Mouse (Mus musculus) neural tube, embryonic 14.5 days (tissue): ENCODE measurements around the gene Negr1. TPM values are rescaled to one million over a fixed set of nuclear protein-coding genes. Genes with fewer than 3 reads are reported as not detected.

Experiments
- ATAC-seq: fragments of 200-750 bp; cut with Nextera tagmentation; 2 replicates; pipeline ENCODE4 v1.8.0; 2017; ENCODE audit warnings: low read depth, mild to moderate bottlenecking, moderate TSS enrichment, moderate library complexity
- H3K27ac ChIP-seq: fragments of 300-500 bp; sonication (generic); 2 replicates; pipeline ENCODE4 v1.5.1; 2014; ENCODE audit warnings: low read depth, mild to moderate bottlenecking, control low read depth, low read length, moderate library complexity, mixed read lengths
- H3K27me3 ChIP-seq: fragments of 300-500 bp; sonication (generic); 2 replicates; pipeline ENCODE4 v1.6.1; 2014; ENCODE audit warnings: low read length; ENCODE audit not compliant: control insufficient read depth, insufficient read depth
- H3K36me3 ChIP-seq: fragments of 300-500 bp; sonication (generic); 2 replicates; pipeline ENCODE4 v1.6.1; 2014; ENCODE audit warnings: low read length, mixed read lengths; ENCODE audit not compliant: control insufficient read depth, insufficient read depth
- H3K4me1 ChIP-seq: fragments of 300-500 bp; sonication (generic); 2 replicates; pipeline ENCODE4 v1.6.1; 2014; ENCODE audit warnings: low read length; ENCODE audit not compliant: control insufficient read depth, insufficient read depth
- H3K4me2 ChIP-seq: fragments of 300-500 bp; sonication (generic); 2 replicates; pipeline ENCODE4 v1.6.1; 2014; ENCODE audit warnings: mild to moderate bottlenecking, low read depth, low read length, control low read depth
- H3K4me3 ChIP-seq: fragments of 300-500 bp; sonication (generic); 2 replicates; pipeline ENCODE4 v1.5.1; 2014; ENCODE audit warnings: low read depth, low read length, control low read depth, mixed read lengths
- H3K9ac ChIP-seq: fragments of 300-500 bp; sonication (generic); replicated peaks from 2 replicates; pipeline ENCODE4 v1.6.1; 2014; ENCODE audit warnings: low read depth, mild to moderate bottlenecking, control low read depth, low read length, mixed read lengths
- H3K9me3 ChIP-seq: fragments of 300-500 bp; sonication (generic); 2 replicates; pipeline ENCODE4 v1.6.1; 2016; ENCODE audit warnings: low read length; ENCODE audit not compliant: control insufficient read depth
- WGBS: fragments of 180-500 bp; shearing (Covaris S2); extraction: QIAGEN DNeasy Blood & Tissue Kit; methylation state at CpG from one replicate; pipeline ENCODE4 v1.1.7; 2014; 5-methylcytosine and 5-hydroxymethylcytosine counted together
- polyA plus RNA-seq: library from polyadenylated mRNA; unstranded; fragments of >200 nt; fragmentation: Nextera tagmentation; extraction: Ambion mirVana; gene quantifications from 2 replicates; pipeline ENCODE4 v1.2.1, GENCODE M21; 2014

The Negr1 gene
- polyA plus RNA-seq, 1 experiment from 2014 or later: 47.7 TPM

- 33% methylated on average over 1 of the region's 1 CpGs for WGBS
- Histone ChIP-seq H3K27ac (no peak overlapping the region), H3K9me3 (no peaks in the 10 kb centered on the region), H3K9ac (no peak overlapping the region), H3K36me3 (no peaks in the 10 kb centered on the region), H3K4me3 (no peak overlapping the region), H3K4me2 (no peak overlapping the region), H3K4me1 (no peaks in the 10 kb centered on the region), H3K27me3 (no peaks in the 10 kb centered on the region)
- ATAC-seq: no peak
These were observed 729.7 kb downstream of the Negr1 start for GRCm38 (mm10) chr3:157291286-157291685.

- H3K9ac ChIP-seq: no peak overlapping the region
- 47% methylated on average over 4 of the region's 4 CpGs for WGBS
These were observed 735.6 kb downstream of the Negr1 start for GRCm38 (mm10) chr3:157297216-157297615.

GRCm38 (mm10) chr3:157303430-157304116, 742.0 kb downstream of the Negr1 start:
- H3K27ac ChIP-seq: no peak overlapping the region
- H3K4me2 ChIP-seq: no peak overlapping the region
- no peaks in the 10 kb centered on the region for H3K36me3 ChIP-seq
- H3K9ac ChIP-seq: no peak overlapping the region
- ATAC-seq: peak; percentile 69; the same call in 1 of the 2 replicates
- no peaks in the 10 kb centered on the region for H3K9me3 ChIP-seq
- no peaks in the 10 kb centered on the region for H3K4me1 ChIP-seq
- no peak overlapping the region for H3K4me3 ChIP-seq
- WGBS: 59% methylated on average over 4 of the region's 4 CpGs
- H3K27me3 ChIP-seq: no peaks in the 10 kb centered on the region

More at GRCm38 (mm10) chr3:157297216-157297615, 735.6 kb downstream of the Negr1 start:
- H3K9me3 ChIP-seq: no peaks in the 10 kb centered on the region
- no peak for ATAC-seq
- H3K4me1 ChIP-seq: no peaks in the 10 kb centered on the region
- H3K27me3 ChIP-seq: no peaks in the 10 kb centered on the region
- H3K27ac ChIP-seq: no peak overlapping the region
- H3K36me3 ChIP-seq: no peaks in the 10 kb centered on the region
- no peak overlapping the region for H3K4me2 ChIP-seq
- H3K4me3 ChIP-seq: no peak overlapping the region

- Histone ChIP-seq H3K27me3 (no peaks in the 10 kb centered on the region), H3K4me2 (no peak overlapping the region), H3K4me1 (no peaks in the 10 kb centered on the region), H3K4me3 (no peak overlapping the region), H3K9ac (no peak overlapping the region), H3K36me3 (no peaks in the 10 kb centered on the region), H3K9me3 (no peaks in the 10 kb centered on the region), H3K27ac (no peak overlapping the region)
- WGBS: 8% methylated on average over 1 of the region's 1 CpGs
- ATAC-seq: peak; percentile 70; the same call in 1 of the 2 replicates
These were observed 759.5 kb downstream of the Negr1 start for GRCm38 (mm10) chr3:157321081-157321573.

- H3K27me3 ChIP-seq: no peaks in the 10 kb centered on the region
- no peak overlapping the region for H3K4me3 ChIP-seq
- H3K36me3 ChIP-seq: no peaks in the 10 kb centered on the region
- H3K27ac ChIP-seq: no peak overlapping the region
- H3K4me2 ChIP-seq: no peak overlapping the region
- no peaks in the 10 kb centered on the region for H3K4me1 ChIP-seq
- 9% methylated on average over 1 of the region's 1 CpGs for WGBS
- H3K9ac ChIP-seq: no peak overlapping the region
- no peak for ATAC-seq
- no peaks in the 10 kb centered on the region for H3K9me3 ChIP-seq
These were observed 760.2 kb downstream of the Negr1 start for GRCm38 (mm10) chr3:157321834-157322233.

- WGBS: 83% methylated on average over 1 of the region's 1 CpGs
- ATAC-seq: no peak
- H3K27ac ChIP-seq: no peak overlapping the region
- no peak overlapping the region for H3K4me2 ChIP-seq
- H3K36me3 ChIP-seq: no peaks in the 10 kb centered on the region
- no peak overlapping the region for H3K9ac ChIP-seq
- no peaks in the 10 kb centered on the region for H3K9me3 ChIP-seq
- no peaks in the 10 kb centered on the region for H3K27me3 ChIP-seq
- no peak overlapping the region for H3K4me3 ChIP-seq
- H3K4me1 ChIP-seq: no peaks in the 10 kb centered on the region
These were observed 772.6 kb downstream of the Negr1 start for GRCm38 (mm10) chr3:157334169-157334568.

- no peaks in the 10 kb centered on the region for H3K36me3 ChIP-seq
These were observed 787.9 kb downstream of the Negr1 start for GRCm38 (mm10) chr3:157349480-157349879.

GRCm38 (mm10) chr3:157358905-157359304, 797.3 kb downstream of the Negr1 start:
- no peak overlapping the region for H3K4me3 ChIP-seq
- no peak overlapping the region for H3K27ac ChIP-seq
- no peak for ATAC-seq

More at GRCm38 (mm10) chr3:157349480-157349879, 787.9 kb downstream of the Negr1 start:
- WGBS: 57% methylated on average over 2 of the region's 2 CpGs
- Histone ChIP-seq H3K4me2 (no peak overlapping the region), H3K9ac (no peak overlapping the region), H3K27ac (no peak overlapping the region), H3K27me3 (no peaks in the 10 kb centered on the region), H3K4me1 (no peaks in the 10 kb centered on the region), H3K9me3 (no peaks in the 10 kb centered on the region), H3K4me3 (no peak overlapping the region)
- no peak for ATAC-seq

GRCm38 (mm10) chr3:157359840-157360239, 798.2 kb downstream of the Negr1 start:
- 85% methylated on average over 6 of the region's 6 CpGs for WGBS
- Histone ChIP-seq H3K27me3 (no peaks in the 10 kb centered on the region), H3K9ac (no peak overlapping the region)

More at GRCm38 (mm10) chr3:157358905-157359304, 797.3 kb downstream of the Negr1 start:
- Histone ChIP-seq H3K4me1 (no peaks in the 10 kb centered on the region), H3K9me3 (no peaks in the 10 kb centered on the region), H3K9ac (no peak overlapping the region), H3K27me3 (no peaks in the 10 kb centered on the region), H3K4me2 (no peak overlapping the region), H3K36me3 (no peaks in the 10 kb centered on the region)
- WGBS: 64% methylated on average over 3 of the region's 3 CpGs

More at GRCm38 (mm10) chr3:157359840-157360239, 798.2 kb downstream of the Negr1 start:
- no peak overlapping the region for H3K27ac ChIP-seq
- H3K36me3 ChIP-seq: no peaks in the 10 kb centered on the region
- no peaks in the 10 kb centered on the region for H3K4me1 ChIP-seq
- H3K9me3 ChIP-seq: no peaks in the 10 kb centered on the region
- no peak overlapping the region for H3K4me3 ChIP-seq
- no peak for ATAC-seq
- no peak overlapping the region for H3K4me2 ChIP-seq
